8 mouse cellular contexts compared by ENCODE assay signal in the genomic region with DNA sequence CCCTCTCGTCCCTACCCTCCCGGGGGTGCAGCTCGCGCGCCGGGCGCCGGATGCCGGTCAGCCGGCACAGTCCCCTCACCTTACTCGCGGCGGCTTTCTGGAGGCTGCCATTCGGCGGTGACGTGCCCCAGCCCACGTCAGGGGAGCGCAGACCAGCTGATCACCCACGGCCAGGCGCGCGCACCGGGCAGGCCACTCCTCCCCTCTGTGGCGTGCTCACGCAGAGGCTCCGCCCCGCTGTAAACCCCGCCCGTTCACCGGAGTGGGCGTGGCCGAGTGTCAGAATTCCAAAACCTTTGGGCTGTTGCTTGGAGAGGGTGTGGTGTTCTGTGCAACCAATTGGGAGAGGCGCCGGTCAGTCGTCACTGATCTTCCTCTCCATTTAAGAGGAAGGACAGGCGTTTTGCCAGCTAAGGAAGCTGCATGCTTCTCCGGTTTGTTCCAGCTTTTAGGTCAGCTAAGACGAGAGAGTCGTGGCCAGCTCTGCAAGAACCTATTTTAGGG. TPM values are rescaled to one million over a fixed set of nuclear protein-coding genes. Genes with fewer than 3 reads are reported as not detected.
DNase-seq lines count a peak whose midpoint lies in the region; ATAC-seq lines count a peak whose summit lies in the region.

No protein-coding gene starts in this region.

- H3K27me3 ChIP-seq in intestine, embryonic 14.5 days (replicated peaks; ENCODE audit: control insufficient read depth, insufficient read depth, low read length) = no peaks in the 10 kb centered on the region

- H3K4me2 ChIP-seq in intestine, embryonic 14.5 days (ENCODE audit: low read length) = peak overlapping the region; percentile 54

- under 1% methylated on average over 39 of the region's 39 CpGs for WGBS in intestine, embryonic 14.5 days

- intact Hi-C loops in gastrocnemius, postnatal 14 days (cut with DNase I; ENCODE audit: low total_unique reads) = no loop called here
- intact Hi-C loops in left cerebral cortex, postnatal 14 days (cut with DNase I) = loop anchor here (2.0 to 10.0 kb wide), 2 partner anchors 102 to 276 kb away; a partner anchor contains a TSS

- DNase-seq in adipocyte (ENCODE audit: low spot score) = peak; percentile 99
- DNase-seq in embryo, embryonic 10 days (ENCODE audit: low spot score) = peak; percentile 98
- peak; percentile 99 for DNase-seq in gastrocnemius, postnatal 14 days
- peak; percentile 99 for DNase-seq in intestine, embryonic 14.5 days (ENCODE audit: low spot score)
- DNase-seq in left cerebral cortex, postnatal 14 days (ENCODE audit: low spot score in 2 of 2) = peak; percentile 97 to 98
- peak; percentile 99 for DNase-seq in mesoderm, embryonic 11.5 days (ENCODE audit: low read depth, low spot score)
- peak; percentile 97 to 98 for DNase-seq in right cerebral cortex, postnatal 36 days (ENCODE audit: low spot score in 2 of 2)
- peak; percentile 99 for DNase-seq in yolk sac, embryonic 10.5 days (ENCODE audit: low spot score)

- no peaks in the 10 kb centered on the region for H3K9me3 ChIP-seq in intestine, embryonic 14.5 days (ENCODE audit: control insufficient read depth, low read length)

- H3K36me3 ChIP-seq in intestine, embryonic 14.5 days (ENCODE audit: control insufficient read depth, insufficient read depth, low read length) = no peaks in the 10 kb centered on the region

- peaks cover 12% of the 10 kb centered on the region for H3K4me1 ChIP-seq in intestine, embryonic 14.5 days (replicated peaks; ENCODE audit: control insufficient read depth, insufficient read depth, low read length)

- peak overlapping the region; percentile 83 for H3K27ac ChIP-seq in intestine, embryonic 14.5 days (ENCODE audit: low read depth)

- ATAC-seq in intestine, embryonic 14.5 days (replicated peaks; ENCODE audit: low FRiP score, low TSS enrichment, low read depth) = peak; percentile 97

- H3K4me3 ChIP-seq in intestine, embryonic 14.5 days (ENCODE audit: low read depth, low read length) = peak overlapping the region; percentile 83

- peak overlapping the region; percentile 94 for H3K9ac ChIP-seq in intestine, embryonic 14.5 days (ENCODE audit: low read length)

RNA-seq across cellular contexts. Expression of a gene that starts 1.5 kb away (rescaled TPM):
- total RNA-seq in gastrocnemius, postnatal 14 days (2021) = 10 to 100 TPM; 63.1 to 75.1 TPM
- 185 and 189 TPM in 2 replicates for polyA plus RNA-seq in intestine, embryonic 14.5 days (2014; fragmentation: Nextera tagmentation; extraction: Ambion mirVana)
- 10 to 100 TPM; 97.3 to 97.5 TPM for total RNA-seq in left cerebral cortex, postnatal 14 days (2021)

Comparison
In these comparisons a context has a peak if more than half of its experiments do, and no peak if none do; other contexts are left out.
1. Peak in every context shown above with its lines: DNase-seq, ATAC-seq, H3K4me3 ChIP-seq and H3K27ac ChIP-seq.